Mouse (Mus musculus) ES-E14 (cell line): ENCODE measurements around the gene Spata13. TPM values are rescaled to one million over a fixed set of nuclear protein-coding genes. Genes with fewer than 3 reads are reported as not detected.

Source experiments
- DNase-seq: peaks from one replicate; pipeline ENCODE4 v3.0.0-alpha.2; 2013; ENCODE audit warnings: low read depth, low spot score
- H3K27ac ChIP-seq: 2 replicates; pipeline ENCODE4 v1.5.1; 2012; ENCODE audit warnings: low read depth, mild to moderate bottlenecking, low read length, moderate library complexity, mixed read lengths; ENCODE audit not compliant: poor library complexity, insufficient read depth, severe bottlenecking
- H3K36me3 ChIP-seq: 2 replicates; pipeline ENCODE4 v1.6.1; 2012; ENCODE audit warnings: mild to moderate bottlenecking, low read length, moderate library complexity, mixed read lengths; ENCODE audit not compliant: control insufficient read depth, poor library complexity, insufficient read depth, severe bottlenecking
- H3K4me1 ChIP-seq, 2 experiments: fragments of 150-350 bp in 1 of 2; sonication (generic) in 1 of 2; 2 replicates each; pipeline ENCODE4 v1.6.1; 2012; ENCODE audit warnings: low read length in 2 of 2, mild to moderate bottlenecking in 1 of 2, mixed read lengths in 1 of 2; ENCODE audit not compliant: control insufficient read depth in 2 of 2, insufficient read depth in 2 of 2, poor library complexity in 1 of 2
- H3K4me3 ChIP-seq, 2 experiments: fragments of 150-350 bp in 1 of 2; sonication (generic) in 1 of 2; 2 replicates each; pipeline ENCODE4 v1.5.1; 2012; ENCODE audit warnings: low read length in 2 of 2, low read depth in 1 of 2, mild to moderate bottlenecking in 1 of 2, mixed read lengths in 1 of 2; ENCODE audit not compliant: insufficient read depth in 1 of 2, poor library complexity in 1 of 2, severe bottlenecking in 1 of 2
- H3K9ac ChIP-seq: 2 replicates; pipeline ENCODE4 v1.6.1; 2012; ENCODE audit warnings: low read depth, mild to moderate bottlenecking, low read length, mixed read lengths; ENCODE audit not compliant: poor library complexity, insufficient read depth, severe bottlenecking
- H3K9me3 ChIP-seq: fragments of 150-350 bp; sonication (generic); 2 replicates; pipeline ENCODE4 v1.6.1; 2012; ENCODE audit warnings: low read depth, mild to moderate bottlenecking, low read length; ENCODE audit not compliant: control insufficient read depth, insufficient read depth
- CHD2 ChIP-seq: IDR thresholded peaks from 2 replicates; pipeline ENCODE4 v1.6.1; 2014; ENCODE audit warnings: mild to moderate bottlenecking, low read depth, low read length, inconsistent platforms
- HCFC1 ChIP-seq: IDR thresholded peaks from 2 replicates; pipeline ENCODE4 v1.6.1; 2012; ENCODE audit warnings: low read length, inconsistent platforms, borderline replicate concordance; ENCODE audit not compliant: insufficient read depth
- MAFK ChIP-seq: IDR thresholded peaks from 2 replicates; pipeline ENCODE4 v1.6.1; 2014; ENCODE audit warnings: mild to moderate bottlenecking, low read depth, low read length, inconsistent platforms; ENCODE audit not compliant: insufficient read depth
- ZC3H11A ChIP-seq: IDR thresholded peaks from 2 replicates; pipeline ENCODE4 v1.6.1; 2012; ENCODE audit warnings: low read depth, mild to moderate bottlenecking, inconsistent platforms, low read length, borderline replicate concordance
- ZNF384 ChIP-seq: IDR thresholded peaks from 2 replicates; pipeline ENCODE4 v1.6.1; 2012; ENCODE audit warnings: low read depth, low read length, inconsistent platforms
- in situ Hi-C, 2 experiments: fragments of 600-800 bp; cut with MboI; formaldehyde crosslinking; loops; one replicate each; pipeline ENCODE4 v1.15.1; 2025; ENCODE audit warnings: low sequenced_read_pairs in 2 of 2, inconsistent platforms in 1 of 2; ENCODE audit not compliant: unreplicated experiment in 2 of 2
- total RNA-seq: library from RNA; depleted of rRNA; stranded (reverse); fragments of 300-350 nt; gene quantifications from 2 replicates; pipeline ENCODE4 v1.2.3, GENCODE M21; 2012

Gene Spata13
- total RNA-seq, 1 experiment: 14.9 TPM

GRCm38 (mm10) chr14:60735848-60736547 lies 102.2 kb downstream of the Spata13 start:
- TF ChIP-seq MAFK: no peak
- TF ChIP-seq HCFC1: no peak
- no peak for TF ChIP-seq ZNF384
- TF ChIP-seq ZC3H11A: no peak
- no peak for TF ChIP-seq CHD2
- Histone ChIP-seq H3K27ac (peak overlapping the region; percentile 83), H3K4me3 (no peak overlapping the region), H3K9me3 (no peaks in the 10 kb centered on the region), H3K36me3 (no peaks in the 10 kb centered on the region), H3K4me1 (peaks cover 17 to 44% of the 10 kb centered on the region in 2 experiments), H3K9ac (peak overlapping the region; percentile 23; the same call in 1 of the 2 replicates)
- no peak for DNase-seq
- in situ Hi-C loops: no loop called here

- peaks cover 17 to 45% of the 10 kb centered on the region in 2 experiments for H3K4me1 ChIP-seq
- TF ChIP-seq MAFK (no peak), HCFC1 (no peak)
- H3K9me3 ChIP-seq: no peaks in the 10 kb centered on the region
- H3K27ac ChIP-seq: peak overlapping the region; percentile 83
- 0 out of 4 replicates have a peak overlapping the region, but pooled peaks of 1 of the 2 experiments have one; percentile 3 for H3K4me3 ChIP-seq
- DNase-seq: peak; percentile 40
- H3K9ac ChIP-seq: 0 out of 2 replicates have a peak overlapping the region, but pooled peaks have one; percentile 2
- in situ Hi-C loops: no loop called here
- H3K36me3 ChIP-seq: no peaks in the 10 kb centered on the region
These were observed 102.9 kb downstream of the Spata13 start for GRCm38 (mm10) chr14:60736591-60737192.

- Histone ChIP-seq H3K9me3 (no peaks in the 10 kb centered on the region), H3K27ac (peak overlapping the region; percentile 83), H3K4me3 (no peak overlapping the region), H3K9ac (peak overlapping the region; percentile 7; the same call in 1 of the 2 replicates), H3K4me1 (peaks cover 17 to 43% of the 10 kb centered on the region in 2 experiments), H3K36me3 (peaks cover under 1% of the 10 kb centered on the region; the same call in 1 of the 2 replicates)
- no peak for TF ChIP-seq HCFC1
- no peak for TF ChIP-seq ZC3H11A
- TF ChIP-seq ZNF384: no peak
- no peak for TF ChIP-seq MAFK
- no peak for TF ChIP-seq CHD2
- no peak for DNase-seq
- in situ Hi-C loops: no loop called here
These were observed 103.4 kb downstream of the Spata13 start for GRCm38 (mm10) chr14:60737202-60737611.

DNA sequence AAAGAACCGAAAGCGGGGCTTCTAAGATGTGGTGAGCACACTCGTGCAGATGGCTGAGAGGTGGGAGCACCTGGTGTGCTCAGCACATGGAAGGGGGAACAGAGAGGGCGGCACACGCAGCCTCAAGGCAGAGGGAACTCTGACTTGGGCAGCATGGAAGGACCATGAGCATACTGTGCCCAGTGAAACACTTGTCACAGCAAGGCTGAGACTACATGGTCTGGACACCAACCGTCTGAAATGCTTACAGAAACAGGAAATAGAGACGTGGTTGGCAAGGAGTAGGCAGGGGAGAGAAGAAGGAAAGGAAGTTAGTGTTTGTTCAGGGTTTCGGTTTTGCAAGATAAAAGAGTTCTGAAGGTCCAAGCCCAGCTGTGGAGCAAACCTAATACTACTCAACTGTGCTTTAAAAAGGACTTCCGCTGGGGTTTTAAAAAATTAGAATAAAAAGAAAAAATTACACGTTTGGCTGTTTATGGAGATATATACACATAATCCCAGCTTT lies 104.7 kb downstream of the Spata13 start:
- TF ChIP-seq ZNF384 (no peak), HCFC1 (no peak), ZC3H11A (no peak), MAFK (no peak), CHD2 (no peak)
- Histone ChIP-seq H3K9ac (peak overlapping the region; percentile 4; the same call in 1 of the 2 replicates), H3K36me3 (peaks cover 5% of the 10 kb centered on the region; the same call in 1 of the 2 replicates), H3K27ac (peak overlapping the region; percentile 32; the same call in 1 of the 2 replicates), H3K4me1 (peaks cover 14 to 38% of the 10 kb centered on the region in 2 experiments), H3K4me3 (no peak overlapping the region), H3K9me3 (no peaks in the 10 kb centered on the region)
- DNase-seq: no peak
- in situ Hi-C loops: no loop called here
